Mouse (Mus musculus) embryo, embryonic 10.5 days (tissue): ENCODE measurements around the gene Atf3.

Experiments
- DNase-seq: peaks from one replicate; pipeline ENCODE4 v3.0.0-alpha.2; 2015; ENCODE audit warnings: low spot score

The Atf3 gene

GRCm38 (mm10) chr1:191217939-191218338 lies at the start of gene Atf3:
Atf3 (minus strand) TSS chr1:191218039.
- DNase-seq, result no peak

- DNase-seq, result no peak
These were observed 49.3 kb upstream of the Atf3 start for GRCm38 (mm10) chr1:191267162-191267561.

GRCm38 (mm10) chr1:191263471-191263870 lies 45.6 kb upstream of the Atf3 start:
- DNase-seq, result no peak

GRCm38 (mm10) chr1:191261861-191262260 lies 44.0 kb upstream of the Atf3 start:
- peak; percentile 57 for DNase-seq

GRCm38 (mm10) chr1:191259661-191260060 lies 41.8 kb upstream of the Atf3 start:
- no peak for DNase-seq

DNA sequence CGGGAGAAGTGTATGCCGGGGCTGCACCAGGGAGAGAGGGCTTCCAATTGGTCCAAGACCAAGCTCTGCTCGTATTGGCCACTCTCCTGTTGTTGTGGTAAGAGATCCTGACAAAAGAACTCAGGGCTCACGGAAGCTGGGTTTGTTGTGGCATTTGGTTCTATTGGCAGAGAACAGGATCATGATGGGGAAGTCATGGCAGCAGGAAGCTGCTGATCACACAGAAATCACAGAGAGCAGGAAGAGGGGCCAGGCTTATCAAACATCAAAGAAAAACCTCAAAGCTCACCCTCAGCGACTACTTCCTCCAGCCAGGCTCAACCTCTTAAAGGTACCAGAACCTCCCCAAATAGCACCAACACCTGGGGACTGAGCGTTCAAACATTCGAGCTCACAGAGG lies 41.3 kb upstream of the Atf3 start:
- DNase-seq, result no peak

GRCm38 (mm10) chr1:191258521-191258920 lies 40.7 kb upstream of the Atf3 start:
- no peak for DNase-seq

DNA sequence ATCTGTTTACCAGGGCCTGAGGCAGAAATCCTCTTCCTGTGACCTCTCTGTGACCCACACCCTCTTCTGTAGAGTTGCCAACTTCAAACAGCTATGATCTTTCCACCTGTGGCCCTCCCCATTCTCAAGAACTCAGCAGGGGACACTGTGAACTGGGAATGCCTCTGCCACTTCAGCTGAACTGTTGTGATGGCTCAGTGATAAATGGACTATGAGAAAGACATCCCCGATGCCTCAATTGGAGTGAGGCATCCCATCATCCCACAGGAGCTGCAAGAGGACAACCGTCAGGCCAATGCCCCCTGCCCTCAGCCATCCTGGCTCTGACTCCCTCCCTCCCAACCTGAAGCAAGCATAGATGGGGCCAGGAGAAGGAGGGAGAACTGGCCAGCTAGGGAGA lies 40.1 kb upstream of the Atf3 start:
- no peak for DNase-seq

DNA sequence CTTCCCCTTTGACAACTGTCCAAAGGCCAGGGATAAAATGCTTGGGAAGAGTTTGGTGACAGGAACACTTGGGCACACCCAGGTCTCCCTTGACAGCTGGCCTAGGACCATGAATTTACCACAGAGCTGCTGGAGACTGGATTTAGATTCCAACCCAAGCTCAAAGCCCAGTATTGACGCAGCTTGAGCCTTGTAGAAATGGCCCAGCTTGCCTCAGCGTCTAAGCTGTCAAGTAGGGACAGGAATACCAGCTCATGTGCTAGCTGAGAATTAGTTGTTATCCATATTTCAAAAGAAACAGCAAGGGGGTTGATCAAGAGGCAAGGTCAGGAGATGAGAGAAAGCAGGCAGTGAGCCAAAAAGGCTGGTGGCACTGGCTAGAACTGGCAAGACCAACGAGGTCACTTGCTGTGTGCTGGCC lies 39.5 kb upstream of the Atf3 start:
- no peak for DNase-seq

DNA sequence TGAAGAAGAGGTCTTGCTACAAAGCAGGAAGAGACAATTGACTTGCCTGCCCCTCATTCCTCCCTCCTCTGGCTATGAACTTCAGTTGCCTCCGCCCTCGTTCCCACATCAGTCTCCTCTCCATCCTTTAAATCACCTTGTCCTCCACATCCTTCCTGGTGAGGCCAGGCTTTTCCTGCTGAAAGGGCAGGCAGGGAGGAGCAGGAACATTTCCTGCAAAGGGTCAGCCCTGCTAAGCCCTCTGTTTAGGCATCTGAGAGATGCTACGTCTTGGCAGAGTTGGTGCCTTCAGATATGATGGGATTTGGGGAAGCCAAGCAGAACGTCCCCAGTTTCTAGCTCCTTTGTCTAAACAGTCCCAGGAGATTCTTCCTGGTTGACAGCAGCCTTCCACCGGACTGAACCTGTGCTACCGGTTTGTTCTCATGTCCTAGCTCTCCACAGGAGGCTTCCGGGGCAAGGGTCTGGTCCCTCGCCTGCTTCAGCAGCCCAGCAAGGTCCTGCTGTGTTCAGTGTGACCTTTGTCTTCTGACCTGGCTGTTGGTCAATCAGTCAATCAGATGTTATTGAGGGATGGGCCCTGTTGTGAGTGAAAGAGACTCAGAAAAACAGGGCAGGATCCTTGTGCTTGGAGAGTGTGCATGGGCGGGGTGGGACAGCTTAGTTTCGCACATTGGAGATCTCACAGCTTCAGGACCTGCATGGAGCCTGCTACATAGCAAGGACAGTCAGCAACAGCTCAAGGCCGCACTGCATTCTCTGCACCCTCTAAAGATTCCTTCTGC lies 38.9 kb upstream of the Atf3 start:
- no peak for DNase-seq

DNA sequence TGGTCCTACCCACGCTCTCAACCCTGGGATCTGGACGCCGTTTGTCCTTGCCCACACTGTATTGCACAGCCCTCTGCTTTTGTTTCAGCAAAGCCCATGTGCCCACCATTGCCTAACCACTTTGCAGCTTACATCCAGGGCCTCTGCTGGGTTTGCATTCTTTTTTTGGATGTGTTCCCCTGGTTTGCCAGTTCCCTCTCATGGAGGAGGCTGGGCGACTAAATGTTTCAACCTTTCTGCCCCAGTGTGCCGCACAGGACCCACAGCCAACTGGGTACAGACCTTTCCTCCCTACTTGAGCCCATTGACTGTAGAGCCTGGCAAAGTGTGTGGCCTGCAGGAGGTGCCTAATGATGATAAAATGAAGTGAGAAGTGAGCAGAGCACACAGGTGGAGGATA lies 38.3 kb upstream of the Atf3 start:
- DNase-seq, result no peak

GRCm38 (mm10) chr1:191254448-191254847 lies 36.6 kb upstream of the Atf3 start:
- no peak for DNase-seq

- DNase-seq, result no peak
These were observed 35.8 kb upstream of the Atf3 start for GRCm38 (mm10) chr1:191253636-191254035.

DNA sequence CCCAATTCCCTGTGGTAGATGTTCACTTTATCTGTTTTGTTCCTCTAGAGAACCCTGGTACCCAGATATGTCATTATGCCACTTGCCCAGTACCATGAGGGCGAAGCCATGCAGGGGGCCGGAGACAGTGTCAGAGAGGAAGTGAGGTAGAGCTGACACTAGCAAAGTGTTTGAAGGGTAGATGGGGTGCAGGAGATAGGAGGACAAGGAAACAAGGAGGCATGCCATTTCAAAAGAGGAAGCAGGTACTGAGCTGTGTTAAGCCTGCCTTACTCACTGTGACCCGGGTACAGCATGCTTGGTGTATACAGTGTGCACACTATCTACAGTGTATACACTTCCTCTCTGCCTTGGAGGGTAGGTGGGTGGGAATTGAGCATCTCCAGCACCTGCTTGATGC lies 32.1 kb upstream of the Atf3 start:
- no peak for DNase-seq

DNA sequence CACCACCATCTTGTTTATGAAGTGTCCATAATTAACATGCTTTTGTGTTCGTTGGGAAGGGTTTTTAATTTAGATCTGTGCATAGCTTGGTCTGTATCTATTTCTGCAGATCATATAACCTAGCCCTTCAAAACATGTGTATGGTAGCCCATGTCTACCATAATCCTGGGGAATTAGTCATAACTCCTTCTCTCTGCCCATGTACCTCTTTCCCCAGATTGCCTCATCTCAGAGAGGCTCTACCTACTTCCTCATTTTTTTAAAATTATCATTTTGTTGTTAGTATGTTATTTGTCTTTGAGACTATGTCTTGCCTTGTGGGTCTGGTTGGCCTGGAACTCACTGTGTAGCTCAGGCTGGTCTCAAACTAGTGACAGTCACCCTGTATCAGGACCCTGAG lies 30.6 kb upstream of the Atf3 start:
- no peak for DNase-seq

- DNase-seq, result no peak
These were observed 29.7 kb upstream of the Atf3 start for GRCm38 (mm10) chr1:191247561-191247960.

GRCm38 (mm10) chr1:191243855-191244254 lies 26.0 kb upstream of the Atf3 start:
- DNase-seq, result no peak

- DNase-seq, result peak; percentile 46
These were observed 24.3 kb upstream of the Atf3 start for GRCm38 (mm10) chr1:191242065-191242698.

- DNase-seq, result no peak
These were observed 23.7 kb upstream of the Atf3 start for GRCm38 (mm10) chr1:191241574-191241973.

DNA sequence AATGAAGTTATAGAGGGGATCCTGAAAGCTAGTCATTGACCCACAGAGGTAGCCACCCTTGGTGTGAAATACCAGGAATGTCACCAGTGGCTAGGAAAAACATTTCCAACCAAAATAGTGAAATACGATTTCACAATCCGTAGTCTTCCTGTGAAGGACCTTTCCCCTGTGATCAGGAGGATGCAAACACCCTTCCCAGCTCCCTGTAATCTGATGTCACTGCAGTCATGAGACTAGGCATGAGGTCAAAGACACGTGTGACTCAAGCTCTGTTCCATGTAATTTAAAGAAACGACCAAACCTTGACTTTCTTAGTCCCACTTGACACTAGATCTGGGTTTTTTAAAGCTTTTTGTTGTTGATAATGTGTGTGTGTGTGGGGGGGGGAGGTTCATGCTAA lies 21.8 kb upstream of the Atf3 start:
- DNase-seq, result no peak

DNA sequence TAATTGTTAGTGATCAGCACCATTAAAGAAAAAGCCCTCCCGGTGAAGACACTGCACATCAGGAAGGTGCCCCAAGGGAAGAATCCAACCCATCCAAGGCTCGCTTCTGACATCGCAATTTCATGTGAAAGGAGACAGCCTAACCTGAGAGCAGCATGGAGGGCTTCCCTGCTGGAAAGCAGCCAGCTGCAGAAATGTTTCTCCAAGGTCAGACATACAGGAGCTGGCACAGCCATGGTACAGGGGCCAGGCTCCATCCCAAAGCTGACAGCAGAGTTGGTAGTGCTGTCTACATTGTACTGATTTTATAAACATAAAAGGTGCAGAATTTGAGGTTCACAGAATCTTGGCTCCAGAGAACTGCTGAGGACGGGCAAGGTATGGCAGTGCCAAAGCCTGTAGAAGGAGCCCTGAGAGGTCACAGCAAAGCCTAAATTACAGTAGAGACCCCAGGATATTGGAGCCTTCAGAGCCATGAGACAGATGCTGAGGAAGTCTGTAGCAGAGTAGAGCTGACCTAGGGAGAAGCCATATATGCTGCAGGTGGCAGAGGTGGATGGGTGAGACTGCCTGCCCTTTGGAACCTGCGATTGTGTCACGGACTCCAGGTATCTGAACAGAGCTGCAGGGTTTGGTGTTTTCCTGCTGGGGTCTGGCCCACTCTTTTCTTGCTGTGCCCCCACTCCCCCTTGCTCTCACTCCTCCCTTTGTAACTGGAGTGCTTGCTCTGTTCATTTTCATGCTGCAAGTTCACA lies 18.1 kb upstream of the Atf3 start:
- DNase-seq, result no peak

DNA sequence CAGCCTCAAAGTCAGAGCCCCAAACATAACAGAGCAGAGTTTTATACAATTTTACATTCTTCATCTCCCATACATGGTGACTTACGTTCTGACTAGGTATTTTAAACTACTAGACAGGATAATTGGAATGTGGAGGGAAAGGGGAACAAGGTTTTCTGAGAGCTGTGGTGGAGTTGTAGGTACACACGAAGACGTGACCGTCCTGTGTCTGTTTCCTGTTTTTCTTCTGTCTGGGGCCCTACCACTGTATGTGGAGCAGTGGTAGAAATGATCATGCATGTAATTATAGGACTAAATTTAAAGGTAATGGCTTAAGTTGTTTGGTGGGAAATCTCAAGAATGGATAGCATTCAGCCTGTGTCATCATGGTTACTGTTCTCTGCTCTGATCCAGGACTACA lies 17.0 kb upstream of the Atf3 start:
- no peak for DNase-seq

- no peak for DNase-seq
These were observed 12.6 kb upstream of the Atf3 start for GRCm38 (mm10) chr1:191230355-191230931.
